Mouse (Mus musculus) lung, embryonic 16.5 days (tissue): ENCODE measurements around the gene Dhx35. TPM values are rescaled to one million over a fixed set of nuclear protein-coding genes. Genes with fewer than 3 reads are reported as not detected.
A peak's percentile ranks its signal among the peaks of the same experiment; 100 is the strongest.

Experiments
- ATAC-seq: fragments of 200-750 bp; cut with Nextera tagmentation; 2 replicates; pipeline ENCODE4 v1.8.0; 2017; ENCODE audit warnings: low read depth, mild to moderate bottlenecking, moderate library complexity
- H3K27ac ChIP-seq: fragments of 300-500 bp; sonication (generic); 2 replicates; pipeline ENCODE4 v1.5.1; 2014; ENCODE audit warnings: mild to moderate bottlenecking, control low read depth, low read length
- H3K27me3 ChIP-seq: fragments of 300-500 bp; sonication (generic); 2 replicates; pipeline ENCODE4 v1.6.1; 2014; ENCODE audit warnings: low read depth, low read length, mixed read lengths; ENCODE audit not compliant: control insufficient read depth, insufficient read depth
- H3K36me3 ChIP-seq: fragments of 300-500 bp; sonication (generic); 2 replicates; pipeline ENCODE4 v1.6.1; 2014; ENCODE audit warnings: low read length; ENCODE audit not compliant: control insufficient read depth, insufficient read depth
- H3K4me1 ChIP-seq: fragments of 300-500 bp; sonication (generic); replicated peaks from 2 replicates; pipeline ENCODE4 v1.6.1; 2014; ENCODE audit warnings: low read length, mixed read lengths; ENCODE audit not compliant: control insufficient read depth, insufficient read depth
- H3K4me2 ChIP-seq: fragments of 300-500 bp; sonication (generic); 2 replicates; pipeline ENCODE4 v1.6.1; 2014; ENCODE audit warnings: low read depth, low read length, control low read depth
- H3K4me3 ChIP-seq: fragments of 300-500 bp; sonication (generic); 2 replicates; pipeline ENCODE4 v1.5.1; 2014; ENCODE audit warnings: mild to moderate bottlenecking, low read length, control low read depth
- H3K9ac ChIP-seq: fragments of 300-500 bp; sonication (generic); 2 replicates; pipeline ENCODE4 v1.6.1; 2014; ENCODE audit warnings: low read length, control low read depth
- H3K9me3 ChIP-seq: fragments of 300-500 bp; sonication (generic); 2 replicates; pipeline ENCODE4 v1.6.1; 2016; ENCODE audit warnings: low read length; ENCODE audit not compliant: control insufficient read depth
- WGBS: fragments of 180-500 bp; shearing (Covaris S2); extraction: QIAGEN DNeasy Blood & Tissue Kit; methylation state at CpG from one replicate; pipeline ENCODE4 v1.1.7; 2014; 5-methylcytosine and 5-hydroxymethylcytosine counted together
- polyA plus RNA-seq: library from polyadenylated mRNA; unstranded; fragments of >200 nt; fragmentation: Nextera tagmentation; extraction: Ambion mirVana; gene quantifications from 2 replicates; pipeline ENCODE4 v1.2.1, GENCODE M21; 2015

The Dhx35 gene
- polyA plus RNA-seq, 1 experiment from 2014 or later = 13.9 TPM

DNA sequence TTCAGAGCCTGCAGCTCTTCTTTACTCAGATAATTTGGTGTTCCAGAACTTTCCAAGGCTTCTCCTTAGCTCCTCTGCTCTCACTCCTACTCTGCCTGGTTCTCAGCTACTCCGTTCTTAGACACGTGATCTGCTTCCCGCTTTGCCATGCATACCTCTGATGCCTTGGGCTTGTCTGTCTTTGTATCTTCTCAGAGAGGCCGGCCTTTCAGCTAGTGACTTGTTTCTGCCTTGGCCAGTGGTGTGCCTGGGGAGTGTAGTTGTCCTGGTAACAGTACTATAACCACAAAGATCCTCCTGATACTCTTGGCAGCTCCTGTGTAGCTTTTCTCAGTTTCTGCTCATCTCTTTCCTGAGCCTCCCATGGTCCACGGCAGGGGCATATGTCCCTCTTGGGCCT is 38.6 kb downstream of the Dhx35 start:
- Histone ChIP-seq H3K36me3 (peaks cover 19% of the 10 kb centered on the region), H3K4me2 (no peak overlapping the region), H3K9ac (no peak overlapping the region), H3K27me3 (no peaks in the 10 kb centered on the region), H3K27ac (no peak overlapping the region), H3K4me3 (no peak overlapping the region), H3K9me3 (no peaks in the 10 kb centered on the region), H3K4me1 (no peaks in the 10 kb centered on the region)
- ATAC-seq = no peak
- WGBS = 75% methylated on average over 5 of the region's 5 CpGs

DNA sequence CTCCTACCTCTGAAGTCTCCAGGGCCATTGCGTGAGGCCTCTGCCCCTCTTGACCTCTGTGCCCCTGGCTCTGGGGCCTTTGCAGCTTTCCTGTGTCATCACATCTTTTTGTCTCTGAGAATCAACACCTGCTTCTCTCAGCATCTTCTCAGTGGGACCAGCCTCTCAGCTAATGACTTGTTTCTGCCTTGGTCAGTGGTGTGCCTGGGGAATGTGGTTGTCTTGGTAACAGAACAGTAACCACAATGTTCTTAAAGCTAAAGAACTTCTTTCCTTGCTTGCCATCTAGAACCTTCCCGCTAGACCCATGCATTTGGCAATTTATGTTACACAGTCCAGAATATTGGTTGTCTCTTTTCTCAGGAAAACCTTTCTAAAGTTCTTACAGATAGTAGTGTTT is 39.0 kb downstream of the Dhx35 start:
- ATAC-seq = no peak
- WGBS = 79% methylated on average over 2 of the region's 2 CpGs
- Histone ChIP-seq H3K27me3 (no peaks in the 10 kb centered on the region), H3K4me2 (no peak overlapping the region), H3K9ac (no peak overlapping the region), H3K4me1 (no peaks in the 10 kb centered on the region), H3K27ac (no peak overlapping the region), H3K9me3 (no peaks in the 10 kb centered on the region), H3K36me3 (peaks cover 19% of the 10 kb centered on the region), H3K4me3 (no peak overlapping the region)

DNA sequence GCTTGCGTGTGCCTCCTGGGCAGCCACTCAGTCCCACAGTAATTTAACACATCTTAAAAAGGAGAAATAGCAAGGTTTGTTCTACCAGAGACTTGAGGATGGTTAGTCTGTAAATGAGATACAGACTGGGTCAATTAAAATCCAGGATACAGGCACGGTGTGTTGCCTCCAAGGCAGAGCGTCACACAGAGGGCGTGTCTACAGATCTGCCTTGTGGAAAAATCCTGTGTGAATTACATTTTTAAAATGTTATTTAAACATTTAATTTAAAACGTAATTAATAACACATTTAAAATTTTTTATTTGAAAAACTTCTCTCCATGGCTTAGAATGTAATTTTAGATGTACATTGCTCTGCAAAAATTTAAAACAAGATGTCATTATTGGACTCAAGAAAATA is 48.7 kb downstream of the Dhx35 start:
- no peak overlapping the region for H3K27ac ChIP-seq
- 89% methylated on average over 5 of the region's 5 CpGs for WGBS

DNA sequence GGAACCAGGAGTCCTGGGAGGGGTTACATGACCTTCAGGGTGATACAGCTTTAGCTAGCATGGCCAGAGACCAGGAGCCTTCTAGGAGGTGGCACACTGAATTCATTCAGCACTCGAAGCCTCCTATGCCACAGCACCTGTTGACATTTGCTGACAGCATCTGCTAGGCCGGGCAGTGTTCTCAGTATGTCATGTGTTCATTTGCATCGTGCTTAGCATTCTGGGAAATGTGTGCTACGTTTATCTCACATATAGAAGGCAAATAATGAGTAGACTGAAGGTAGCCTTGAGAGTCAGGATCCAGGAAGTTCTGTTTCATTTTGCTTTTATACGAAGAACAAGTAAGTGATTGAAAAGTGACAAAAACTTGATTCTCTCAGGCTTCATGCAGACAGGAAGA is 50.4 kb downstream of the Dhx35 start:
- H3K27me3 ChIP-seq = no peaks in the 10 kb centered on the region
- H3K9me3 ChIP-seq = no peaks in the 10 kb centered on the region
- peaks cover 12% of the 10 kb centered on the region; the same call in 1 of the 2 replicates for H3K36me3 ChIP-seq
- H3K4me1 ChIP-seq = no peaks in the 10 kb centered on the region
- H3K9ac ChIP-seq = no peak overlapping the region
- H3K4me3 ChIP-seq = no peak overlapping the region
- no peak overlapping the region for H3K4me2 ChIP-seq
- WGBS = 80% methylated on average over 5 of the region's 5 CpGs
- ATAC-seq = no peak
- H3K27ac ChIP-seq = no peak overlapping the region

More for the DNA sequence above, 48.7 kb downstream of the Dhx35 start:
- Histone ChIP-seq H3K9me3 (no peaks in the 10 kb centered on the region), H3K9ac (no peak overlapping the region), H3K4me3 (no peak overlapping the region), H3K36me3 (0 out of 2 replicates have a peak, but pooled peaks cover 7% of the 10 kb centered on the region), H3K4me2 (no peak overlapping the region), H3K27me3 (no peaks in the 10 kb centered on the region), H3K4me1 (no peaks in the 10 kb centered on the region)
- no peak for ATAC-seq

DNA sequence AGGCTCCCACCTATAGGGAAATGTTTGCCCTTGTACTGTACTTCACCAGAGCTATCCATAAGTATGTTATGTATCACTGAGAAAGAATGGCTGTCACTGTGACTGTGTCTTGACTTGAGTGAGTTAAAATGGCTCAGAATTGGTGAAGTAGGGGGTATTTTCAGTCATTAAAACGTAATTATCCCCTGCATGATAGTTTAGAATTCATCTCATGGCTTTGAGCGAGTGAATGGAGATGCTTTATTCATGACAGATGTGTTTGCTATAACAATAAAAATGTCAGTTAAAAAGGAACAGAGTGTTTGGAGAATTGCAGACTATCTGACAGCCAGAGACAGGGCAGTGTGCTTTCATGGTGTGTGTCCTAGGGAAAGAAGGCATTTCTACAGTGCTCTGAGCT is 51.6 kb downstream of the Dhx35 start:
- no peak for ATAC-seq
- no peaks in the 10 kb centered on the region for H3K9me3 ChIP-seq
- no peak overlapping the region for H3K9ac ChIP-seq
- peaks cover 12% of the 10 kb centered on the region; the same call in 1 of the 2 replicates for H3K36me3 ChIP-seq
- no peak overlapping the region for H3K4me2 ChIP-seq
- no peaks in the 10 kb centered on the region for H3K4me1 ChIP-seq
- no peak overlapping the region for H3K27ac ChIP-seq
- no peaks in the 10 kb centered on the region for H3K27me3 ChIP-seq
- no peak overlapping the region for H3K4me3 ChIP-seq
- 76% methylated on average over 2 of the region's 2 CpGs for WGBS

DNA sequence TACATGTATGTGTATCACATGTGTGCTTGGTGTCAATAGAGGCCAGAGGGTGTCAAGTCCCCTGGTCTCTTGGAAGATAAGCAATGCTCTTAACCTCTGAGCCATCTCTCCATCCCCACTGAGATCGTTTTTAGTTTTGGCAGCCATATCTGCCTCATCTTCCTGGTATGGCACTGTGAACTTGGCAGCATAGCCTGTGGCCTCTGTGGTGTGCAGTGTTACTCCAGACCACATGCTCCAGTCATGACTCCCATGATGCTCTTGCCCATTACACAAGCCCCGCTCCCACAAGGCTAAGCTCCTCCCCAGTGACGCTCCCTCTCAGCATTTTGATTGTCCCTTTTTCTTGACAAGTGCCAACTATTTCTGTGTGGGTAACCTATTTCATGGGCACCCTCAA is 53.4 kb downstream of the Dhx35 start:
- WGBS = 75% methylated on average over 3 of the region's 3 CpGs
- no peak for ATAC-seq
- Histone ChIP-seq H3K4me2 (no peak overlapping the region), H3K27me3 (no peaks in the 10 kb centered on the region), H3K27ac (no peak overlapping the region), H3K9me3 (no peaks in the 10 kb centered on the region), H3K9ac (no peak overlapping the region), H3K36me3 (peaks cover 10% of the 10 kb centered on the region; the same call in 1 of the 2 replicates), H3K4me3 (no peak overlapping the region), H3K4me1 (no peaks in the 10 kb centered on the region)

DNA sequence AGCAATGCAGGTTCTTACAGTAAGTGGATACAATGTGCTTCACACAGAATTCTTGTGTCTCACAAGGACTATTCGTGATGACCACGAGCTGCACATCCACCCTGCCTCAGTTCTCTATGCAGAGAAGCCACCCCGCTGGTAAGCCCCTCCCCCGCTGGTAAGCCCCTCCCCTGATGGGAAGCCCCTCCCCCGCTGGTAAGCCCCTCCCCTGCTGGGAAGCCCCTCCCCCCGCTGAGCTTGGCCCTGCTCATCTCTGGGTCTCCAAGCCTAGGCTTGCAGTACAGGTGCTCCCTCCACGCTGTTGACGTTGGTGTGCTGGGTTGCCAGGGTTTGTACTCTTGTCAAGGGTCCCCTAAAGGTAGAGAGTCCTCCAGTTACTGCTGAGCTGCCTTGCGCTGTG is 54.8 kb downstream of the Dhx35 start:
- no peaks in the 10 kb centered on the region for H3K4me1 ChIP-seq
- H3K9me3 ChIP-seq = no peaks in the 10 kb centered on the region
- no peak overlapping the region for H3K27ac ChIP-seq
- no peaks in the 10 kb centered on the region for H3K27me3 ChIP-seq
- no peak overlapping the region for H3K4me3 ChIP-seq
- H3K36me3 ChIP-seq = peaks cover 7% of the 10 kb centered on the region; the same call in 1 of the 2 replicates
- H3K9ac ChIP-seq = no peak overlapping the region
- 72% methylated on average over 9 of the region's 9 CpGs for WGBS
- no peak for ATAC-seq
- no peak overlapping the region for H3K4me2 ChIP-seq

DNA sequence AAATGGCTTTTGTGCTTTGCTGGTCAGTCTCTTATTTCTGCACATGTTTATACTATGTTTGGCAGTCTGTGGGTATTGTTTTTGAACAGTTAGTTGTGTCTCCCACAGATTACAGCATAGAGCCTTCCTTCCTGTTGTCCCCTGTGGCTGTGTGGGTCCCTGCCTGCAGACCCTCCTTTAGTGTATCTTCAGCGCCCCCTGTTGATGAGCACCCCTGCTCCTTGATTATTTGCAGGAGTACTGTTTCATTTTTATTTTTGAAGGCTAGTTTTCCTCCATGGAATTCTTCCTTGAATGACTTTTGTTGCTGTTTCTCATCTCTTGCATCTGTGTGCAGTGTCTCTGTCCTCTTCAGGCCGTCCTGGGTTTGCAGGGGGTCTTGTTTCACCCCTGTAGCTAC is 58.0 kb downstream of the Dhx35 start:
- Histone ChIP-seq H3K9ac (no peak overlapping the region), H3K4me2 (no peak overlapping the region), H3K27me3 (no peaks in the 10 kb centered on the region), H3K36me3 (peaks cover 5% of the 10 kb centered on the region; the same call in 1 of the 2 replicates), H3K27ac (no peak overlapping the region), H3K9me3 (no peaks in the 10 kb centered on the region), H3K4me3 (no peak overlapping the region), H3K4me1 (no peaks in the 10 kb centered on the region)
- peak; percentile 49; the same call in 1 of the 2 replicates for ATAC-seq
- WGBS = 37% methylated on average over 2 of the region's 2 CpGs

DNA sequence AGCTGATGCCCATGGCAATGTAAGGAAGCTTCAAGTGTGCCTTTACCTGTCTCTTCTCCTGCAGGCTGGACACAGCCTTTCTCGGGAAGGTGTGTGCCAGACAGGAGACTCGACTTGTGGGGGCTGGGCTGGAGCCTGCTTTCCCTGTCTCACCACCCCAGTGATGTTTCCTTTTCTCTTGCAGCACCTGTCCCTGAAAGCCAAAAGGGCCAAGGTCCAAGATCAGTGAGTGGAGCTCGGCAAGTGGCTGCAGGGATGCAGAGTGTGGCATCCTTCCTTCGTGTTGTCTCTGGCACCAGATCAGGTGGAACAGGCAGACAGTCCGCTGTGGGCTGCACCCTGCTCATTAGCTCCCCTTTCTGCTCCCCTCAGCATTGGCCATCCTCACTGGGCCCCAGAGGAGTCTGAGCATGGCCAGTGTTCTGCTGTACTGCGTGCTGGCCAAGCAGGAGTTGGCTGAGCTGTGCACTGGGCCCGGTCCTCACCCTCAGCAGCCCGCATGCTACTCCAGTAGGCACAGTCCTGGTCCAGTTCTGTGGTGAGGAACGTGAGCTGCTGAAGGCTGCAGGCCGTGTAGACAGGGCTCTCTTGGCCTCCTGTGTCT is 62.4 kb downstream of the Dhx35 start:
- no peaks in the 10 kb centered on the region for H3K4me1 ChIP-seq
- no peaks in the 10 kb centered on the region for H3K9me3 ChIP-seq
- H3K27me3 ChIP-seq = no peaks in the 10 kb centered on the region
- no peak overlapping the region for H3K4me3 ChIP-seq
- no peak overlapping the region for H3K27ac ChIP-seq
- H3K36me3 ChIP-seq = no peaks in the 10 kb centered on the region
- H3K4me2 ChIP-seq = no peak overlapping the region
- ATAC-seq = 0 out of 2 replicates have a peak, but pooled peaks have one; percentile 31
- WGBS = 84% methylated on average over 10 of the region's 10 CpGs
- H3K9ac ChIP-seq = no peak overlapping the region

DNA sequence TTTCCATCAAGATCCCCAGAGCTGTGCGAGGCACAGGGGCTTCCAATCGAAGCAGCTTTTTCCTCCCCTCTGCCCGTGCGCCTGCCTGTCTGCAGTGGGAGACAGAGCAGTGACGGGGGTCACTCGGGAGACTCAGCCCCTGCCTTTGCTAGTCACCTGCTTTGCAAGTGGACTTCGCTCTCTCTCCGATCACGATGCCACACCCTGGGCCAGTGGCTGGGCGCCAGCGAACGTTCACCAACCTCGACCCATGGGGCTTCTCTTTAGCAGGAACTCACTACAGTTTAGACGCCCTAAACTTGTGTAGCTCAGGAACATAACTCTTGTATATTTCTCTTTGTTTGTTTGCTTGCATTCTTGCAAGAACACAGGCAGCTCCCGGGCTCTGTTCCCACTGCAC is 63.0 kb downstream of the Dhx35 start:
- Histone ChIP-seq H3K36me3 (no peaks in the 10 kb centered on the region), H3K4me1 (no peaks in the 10 kb centered on the region), H3K4me3 (no peak overlapping the region), H3K9ac (no peak overlapping the region), H3K27ac (no peak overlapping the region), H3K9me3 (no peaks in the 10 kb centered on the region), H3K27me3 (no peaks in the 10 kb centered on the region), H3K4me2 (no peak overlapping the region)
- no peak for ATAC-seq
- WGBS = 86% methylated on average over 15 of the region's 15 CpGs
